In the genomic region with DNA sequence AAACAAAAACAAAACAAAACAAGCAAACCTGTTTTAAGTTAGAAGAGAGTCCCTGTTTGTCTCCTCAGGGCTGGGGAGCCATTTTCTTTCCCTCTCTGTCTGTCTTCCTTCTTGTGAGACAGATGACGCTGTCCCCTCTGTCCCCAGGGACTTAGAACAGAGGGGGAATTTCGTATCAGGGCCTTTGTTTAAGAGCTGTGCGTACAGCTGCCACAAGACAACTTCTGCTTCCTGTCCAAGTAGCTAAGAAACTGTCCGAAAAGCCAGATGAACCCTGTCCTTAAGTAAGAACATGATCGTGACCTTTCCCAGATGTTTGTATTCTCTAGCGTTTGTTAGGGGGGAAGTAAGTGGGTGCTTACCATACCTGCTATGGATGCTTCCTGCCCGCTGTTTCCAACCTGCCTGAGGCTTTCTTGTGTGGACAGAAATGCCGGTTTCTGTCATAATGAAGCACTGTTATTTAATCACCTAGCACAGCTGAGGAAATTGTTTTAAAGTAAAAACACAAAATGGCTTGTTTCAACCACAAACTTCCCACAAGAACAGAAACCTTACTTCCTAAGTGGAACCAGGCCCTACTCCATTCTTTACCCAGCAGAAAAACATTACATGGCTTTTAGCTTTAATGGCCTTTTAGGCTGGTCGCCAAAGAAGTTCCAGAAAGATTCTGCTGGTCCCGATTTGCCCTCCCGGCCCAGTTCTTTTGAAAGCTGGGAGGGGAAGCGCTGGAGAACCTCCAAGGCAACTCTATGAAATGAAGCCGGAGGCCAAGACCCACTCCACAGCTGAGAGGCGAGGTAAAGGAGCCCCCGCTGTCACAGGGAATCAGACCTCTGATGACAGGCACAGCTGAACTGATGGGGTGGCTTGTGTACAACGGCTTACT, we compare ENCODE assay signal across 8 mouse cellular contexts.
DNase-seq lines count a peak whose midpoint lies in the region; ATAC-seq and TF ChIP-seq lines count a peak whose summit lies in the region.

No protein-coding gene starts in this region.

- no peaks in the 10 kb centered on the region for H3K27me3 ChIP-seq in kidney, adult 2 months (replicated peaks; ENCODE audit: control insufficient read depth, insufficient read depth, low read length)

- H3K4me3 ChIP-seq in kidney, adult 2 months (ENCODE audit: insufficient read depth, low read depth, low read length) = no peak overlapping the region

- TF ChIP-seq POLR2A in kidney, adult 2 months (IDR thresholded peaks at IDR 0.05; ENCODE audit: low read depth, low read length) = no peak

- H3K27ac ChIP-seq in kidney, adult 2 months (ENCODE audit: insufficient read depth, low read depth, low read length) = no peak overlapping the region

- H3K36me3 ChIP-seq in kidney, adult 2 months (ENCODE audit: control insufficient read depth, insufficient read depth, low read length) = no peaks in the 10 kb centered on the region

- DNase-seq in kidney, adult 2 months = peak; percentile 14
- no peak for DNase-seq in kidney, adult 18-20 months
- peak; percentile 57 for DNase-seq in embryo, embryonic 11 days
- DNase-seq in heart, postnatal 4 days = peak; percentile 53
- no peak for DNase-seq in urinary bladder, adult 18-20 months (ENCODE audit: low spot score in 2 of 2)
- no peak for DNase-seq in cerebellum, postnatal 14 days

- no peak for TF ChIP-seq CTCF in kidney, adult 2 months (conservative IDR thresholded peaks at IDR 0.05; ENCODE audit: insufficient read depth, insufficient read length, low read depth, low read length)

- WGBS in kidney, adult 2 months = 57% methylated on average over 16 of the region's 16 CpGs

- 0 out of 2 replicates have a peak, but pooled peaks have one; percentile 30 for ATAC-seq in megakaryocyte, adult 5-6 weeks (ENCODE audit: poor library complexity, severe bottlenecking)
- no peak for ATAC-seq in frontal cortex, adult (ENCODE audit: low TSS enrichment)

- no peaks in the 10 kb centered on the region for H3K4me1 ChIP-seq in kidney, adult 2 months (ENCODE audit: control insufficient read depth, insufficient read depth, low read length)

Comparison
In these comparisons a context has a peak if more than half of its experiments do, and no peak if none do; other contexts are left out.
1. DNase-seq: peak in kidney, adult 2 months (single experiment), embryo, embryonic 11 days (single experiment) and heart, postnatal 4 days (single experiment); none in kidney, adult 18-20 months (single experiment), urinary bladder, adult 18-20 months (0 of 2) and cerebellum, postnatal 14 days (0 of 2).